Mouse (Mus musculus): Measurements from ENCODE around the gene Cnih3. TPM values are rescaled to one million over a fixed set of nuclear protein-coding genes. Genes with fewer than 3 reads are reported as not detected.
A peak's percentile ranks its signal among the peaks of the same experiment; 100 is the strongest.

Cnih3 gene
- total and polyA plus RNA-seq, 2 experiments from 2014 or later, result 22.5 to 35.7 TPM

GRCm38 (mm10) chr1:181441654-181442241 is 89.3 kb downstream of the Cnih3 start:
- H3K36me3 ChIP-seq (ENCODE audit: insufficient read depth, low read length), result no peaks in the 10 kb centered on the region
- H3K9me3 ChIP-seq (ENCODE audit: low read length), result no peaks in the 10 kb centered on the region
- ATAC-seq (ENCODE audit: low FRiP score) (no peak), DNase-seq (ENCODE audit: low spot score) (no peak)
- H3K9ac ChIP-seq (replicated peaks; ENCODE audit: low read length, poor library complexity, severe bottlenecking), result no peak overlapping the region
- no peak for TF ChIP-seq CTCF (IDR thresholded peaks at IDR 0.05)
- no peaks in the 10 kb centered on the region for H3K27me3 ChIP-seq (ENCODE audit: insufficient read depth, low read length)
- no peaks in the 10 kb centered on the region for H3K4me1 ChIP-seq (ENCODE audit: insufficient read depth, low read length)
- H3K27ac ChIP-seq (ENCODE audit: low read depth, low read length), result no peak overlapping the region
- no peak overlapping the region for H3K4me2 ChIP-seq (ENCODE audit: low read depth, low read length, poor library complexity, severe bottlenecking)
- 76% methylated on average over 7 of the region's 7 CpGs for WGBS
- no peak overlapping the region for H3K4me3 ChIP-seq (ENCODE audit: low read depth, low read length)

- H3K27me3 ChIP-seq (ENCODE audit: insufficient read depth, low read length), result no peaks in the 10 kb centered on the region
- no peak overlapping the region for H3K4me3 ChIP-seq (ENCODE audit: low read depth, low read length)
- 89% methylated on average over 5 of the region's 5 CpGs for WGBS
- no peaks in the 10 kb centered on the region for H3K9me3 ChIP-seq (ENCODE audit: low read length)
- no peak overlapping the region for H3K9ac ChIP-seq (replicated peaks; ENCODE audit: low read length, poor library complexity, severe bottlenecking)
- H3K27ac ChIP-seq (ENCODE audit: low read depth, low read length), result no peak overlapping the region
- no peaks in the 10 kb centered on the region for H3K36me3 ChIP-seq (ENCODE audit: insufficient read depth, low read length)
- H3K4me1 ChIP-seq (ENCODE audit: insufficient read depth, low read length), result no peaks in the 10 kb centered on the region
- no peak for DNase-seq (ENCODE audit: low spot score)
- H3K4me2 ChIP-seq (ENCODE audit: low read depth, low read length, poor library complexity, severe bottlenecking), result no peak overlapping the region
- TF ChIP-seq CTCF (IDR thresholded peaks at IDR 0.05), result no peak
- no peak for ATAC-seq (ENCODE audit: low FRiP score)
Measured at GRCm38 (mm10) chr1:181445041-181445440, 92.6 kb downstream of the Cnih3 start.

GRCm38 (mm10) chr1:181445630-181446257 is 93.3 kb downstream of the Cnih3 start:
- H3K9me3 ChIP-seq (ENCODE audit: low read length), result no peaks in the 10 kb centered on the region
- ATAC-seq (ENCODE audit: low FRiP score), result no peak
- 64% methylated on average over 1 of the region's 1 CpGs for WGBS

DNA sequence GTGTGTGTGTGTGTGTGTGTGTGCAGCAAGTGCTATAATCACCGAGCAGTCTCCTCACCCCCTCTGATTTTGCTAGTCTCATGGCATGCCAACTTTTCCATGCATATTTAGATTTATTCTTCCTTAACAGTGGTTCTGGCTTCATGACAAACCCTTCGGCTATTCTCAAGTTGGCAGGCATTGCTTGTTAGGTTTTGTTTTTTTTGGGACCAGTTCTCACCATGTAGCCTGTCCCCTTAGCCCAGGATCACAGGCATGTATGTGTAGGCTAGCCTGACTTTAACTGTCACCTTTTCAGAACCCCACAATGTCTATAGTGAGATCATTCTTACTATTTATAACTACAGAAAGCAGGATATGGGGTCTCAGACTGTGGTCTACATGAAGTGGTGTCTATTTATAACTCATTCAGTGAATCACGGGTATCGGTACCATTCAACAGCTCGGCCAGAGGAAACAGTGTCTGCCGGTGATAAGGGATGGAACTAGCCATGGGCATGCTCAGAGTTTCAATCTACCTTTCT is 94.2 kb downstream of the Cnih3 start:
- H3K4me1 ChIP-seq (ENCODE audit: insufficient read depth, low read length), result no peaks in the 10 kb centered on the region
- ATAC-seq (ENCODE audit: low FRiP score), result no peak
- peak; percentile 69 for DNase-seq (ENCODE audit: low spot score)

More at GRCm38 (mm10) chr1:181445630-181446257, 93.3 kb downstream of the Cnih3 start:
- peak; percentile 76 for DNase-seq (ENCODE audit: low spot score)
- Histone ChIP-seq H3K4me3 (ENCODE audit: low read depth, low read length) (no peak overlapping the region), H3K27me3 (ENCODE audit: insufficient read depth, low read length) (no peaks in the 10 kb centered on the region), H3K4me1 (ENCODE audit: insufficient read depth, low read length) (no peaks in the 10 kb centered on the region), H3K27ac (ENCODE audit: low read depth, low read length) (no peak overlapping the region), H3K4me2 (ENCODE audit: low read depth, low read length, poor library complexity, severe bottlenecking) (no peak overlapping the region), H3K9ac (replicated peaks; ENCODE audit: low read length, poor library complexity, severe bottlenecking) (no peak overlapping the region), H3K36me3 (ENCODE audit: insufficient read depth, low read length) (no peaks in the 10 kb centered on the region)
- TF ChIP-seq CTCF (IDR thresholded peaks at IDR 0.05), result peak; percentile 49

GRCm38 (mm10) chr1:181447576-181447975 is 95.1 kb downstream of the Cnih3 start:
- Histone ChIP-seq H3K27ac (ENCODE audit: low read depth, low read length) (no peak overlapping the region), H3K4me3 (ENCODE audit: low read depth, low read length) (no peak overlapping the region), H3K4me1 (ENCODE audit: insufficient read depth, low read length) (no peaks in the 10 kb centered on the region), H3K4me2 (ENCODE audit: low read depth, low read length, poor library complexity, severe bottlenecking) (no peak overlapping the region), H3K9ac (replicated peaks; ENCODE audit: low read length, poor library complexity, severe bottlenecking) (no peak overlapping the region), H3K27me3 (ENCODE audit: insufficient read depth, low read length) (no peaks in the 10 kb centered on the region), H3K9me3 (ENCODE audit: low read length) (no peaks in the 10 kb centered on the region), H3K36me3 (ENCODE audit: insufficient read depth, low read length) (no peaks in the 10 kb centered on the region)
- DNase-seq (ENCODE audit: low spot score), result no peak
- peak; percentile 31; the same call in 1 of the 2 replicates for ATAC-seq (ENCODE audit: low FRiP score)
- TF ChIP-seq CTCF (IDR thresholded peaks at IDR 0.05), result no peak
- WGBS, result 85% methylated on average over 4 of the region's 4 CpGs

More for the DNA sequence above, 94.2 kb downstream of the Cnih3 start:
- Histone ChIP-seq H3K9ac (replicated peaks; ENCODE audit: low read length, poor library complexity, severe bottlenecking) (no peak overlapping the region), H3K9me3 (ENCODE audit: low read length) (no peaks in the 10 kb centered on the region), H3K36me3 (ENCODE audit: insufficient read depth, low read length) (no peaks in the 10 kb centered on the region), H3K27me3 (ENCODE audit: insufficient read depth, low read length) (no peaks in the 10 kb centered on the region), H3K4me3 (ENCODE audit: low read depth, low read length) (no peak overlapping the region), H3K4me2 (ENCODE audit: low read depth, low read length, poor library complexity, severe bottlenecking) (no peak overlapping the region), H3K27ac (ENCODE audit: low read depth, low read length) (no peak overlapping the region)
- 60% methylated on average over 6 of the region's 6 CpGs for WGBS
- no peak for TF ChIP-seq CTCF (IDR thresholded peaks at IDR 0.05)

- TF ChIP-seq CTCF (IDR thresholded peaks at IDR 0.05), result no peak
- 85% methylated on average over 7 of the region's 7 CpGs for WGBS
- no peak for ATAC-seq (ENCODE audit: low FRiP score)
- Histone ChIP-seq H3K9ac (replicated peaks; ENCODE audit: low read length, poor library complexity, severe bottlenecking) (no peak overlapping the region), H3K4me3 (ENCODE audit: low read depth, low read length) (no peak overlapping the region), H3K27me3 (ENCODE audit: insufficient read depth, low read length) (no peaks in the 10 kb centered on the region), H3K4me2 (ENCODE audit: low read depth, low read length, poor library complexity, severe bottlenecking) (no peak overlapping the region), H3K27ac (ENCODE audit: low read depth, low read length) (no peak overlapping the region), H3K36me3 (ENCODE audit: insufficient read depth, low read length) (no peaks in the 10 kb centered on the region), H3K4me1 (ENCODE audit: insufficient read depth, low read length) (no peaks in the 10 kb centered on the region), H3K9me3 (ENCODE audit: low read length) (no peaks in the 10 kb centered on the region)
- no peak for DNase-seq (ENCODE audit: low spot score)
Measured at GRCm38 (mm10) chr1:181448041-181448440, 95.6 kb downstream of the Cnih3 start.
